Mouse (Mus musculus): Measurements from ENCODE around the gene Ikzf1.

GRCm38 (mm10) chr11:11676068-11676741 lies 8.6 kb upstream of the Ikzf1 start:
- TF ChIP-seq CTCF (IDR thresholded peaks at IDR 0.05; ENCODE audit: control insufficient read depth, insufficient read depth, insufficient read length) (no peak), MYOG (IDR thresholded peaks at IDR 0.05; ENCODE audit: control insufficient read depth, extremely low read depth, insufficient read length) (no peak), USF1 (IDR thresholded peaks at IDR 0.05; ENCODE audit: low read depth) (no peak), MAX (IDR thresholded peaks at IDR 0.05) (no peak), MYOD1 (IDR thresholded peaks at IDR 0.05; ENCODE audit: control insufficient read depth, insufficient read length, low read depth) (no peak), CEBPB (IDR thresholded peaks at IDR 0.05; ENCODE audit: low read depth) (no peak)

Data from C2C12 (cell line).